Mouse (Mus musculus): ENCODE measurements around the gene Nav1. TPM values are rescaled to one million over a fixed set of nuclear protein-coding genes. Genes with fewer than 3 reads are reported as not detected.

The Nav1 gene
- polyA plus RNA-seq, 1 experiment from 2014 or later = 3.9 TPM

DNA sequence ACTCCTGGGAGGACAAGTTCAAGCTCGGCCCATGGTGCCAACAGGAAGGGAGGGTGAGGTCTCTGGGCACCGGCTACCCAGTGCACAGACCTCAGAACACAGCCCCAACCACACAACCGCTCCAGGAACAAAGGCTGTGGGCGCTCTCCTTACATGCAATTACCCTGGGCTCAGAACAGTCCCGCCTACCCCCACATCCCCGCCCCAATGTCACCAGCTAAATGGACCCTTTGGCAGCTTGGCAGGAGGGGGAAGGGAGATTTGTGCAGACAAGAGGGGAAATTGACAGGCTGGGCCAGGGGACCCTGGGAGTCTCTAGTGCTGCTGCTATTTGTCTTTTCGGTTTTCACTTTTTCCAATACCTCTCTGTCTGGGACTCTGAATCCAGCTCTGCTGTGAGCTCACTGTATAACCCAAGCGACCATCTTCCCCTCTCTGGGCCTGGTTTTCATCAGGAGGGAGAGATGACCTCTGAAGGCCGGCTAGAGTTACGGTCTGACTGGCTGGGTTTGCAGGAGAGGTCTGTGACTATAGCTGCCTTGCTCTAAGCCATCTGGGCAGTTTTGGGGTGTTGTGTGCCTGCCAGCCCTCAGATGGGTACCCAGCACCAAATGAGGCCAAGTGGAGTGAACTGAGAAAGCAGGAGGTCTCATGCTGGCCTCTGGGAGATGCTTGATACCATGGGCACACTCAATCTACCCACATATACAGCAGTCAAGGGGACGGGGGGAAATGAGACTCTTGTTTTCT lies 3.8 kb downstream of the Nav1 start:
- no peak overlapping the region for H3K27ac ChIP-seq (replicated peaks)
- no peak overlapping the region for H3K9ac ChIP-seq (ENCODE audit: low read length)
- H3K4me3 ChIP-seq (ENCODE audit: low read depth, low read length) = no peak overlapping the region
- no peaks in the 10 kb centered on the region for H3K4me1 ChIP-seq (replicated peaks; ENCODE audit: control insufficient read depth, insufficient read depth)
- no peaks in the 10 kb centered on the region for H3K36me3 ChIP-seq (ENCODE audit: control insufficient read depth, insufficient read depth, low read length)
- no peak for ATAC-seq (ENCODE audit: low FRiP score, low TSS enrichment)
- 49% methylated on average over 11 of the region's 11 CpGs for WGBS
- H3K4me2 ChIP-seq (replicated peaks; ENCODE audit: low read depth) = no peak overlapping the region
- no peaks in the 10 kb centered on the region for H3K27me3 ChIP-seq (ENCODE audit: control insufficient read depth, insufficient read depth, low read length)
- no peak for DNase-seq (ENCODE audit: low spot score)
- no peak for TF ChIP-seq EP300 (optimal IDR thresholded peaks at IDR 0.05)
- TF ChIP-seq CTCF (IDR thresholded peaks at IDR 0.05; ENCODE audit: low read depth) = no peak
- H3K9me3 ChIP-seq (ENCODE audit: control insufficient read depth, low read length) = no peaks in the 10 kb centered on the region

DNA sequence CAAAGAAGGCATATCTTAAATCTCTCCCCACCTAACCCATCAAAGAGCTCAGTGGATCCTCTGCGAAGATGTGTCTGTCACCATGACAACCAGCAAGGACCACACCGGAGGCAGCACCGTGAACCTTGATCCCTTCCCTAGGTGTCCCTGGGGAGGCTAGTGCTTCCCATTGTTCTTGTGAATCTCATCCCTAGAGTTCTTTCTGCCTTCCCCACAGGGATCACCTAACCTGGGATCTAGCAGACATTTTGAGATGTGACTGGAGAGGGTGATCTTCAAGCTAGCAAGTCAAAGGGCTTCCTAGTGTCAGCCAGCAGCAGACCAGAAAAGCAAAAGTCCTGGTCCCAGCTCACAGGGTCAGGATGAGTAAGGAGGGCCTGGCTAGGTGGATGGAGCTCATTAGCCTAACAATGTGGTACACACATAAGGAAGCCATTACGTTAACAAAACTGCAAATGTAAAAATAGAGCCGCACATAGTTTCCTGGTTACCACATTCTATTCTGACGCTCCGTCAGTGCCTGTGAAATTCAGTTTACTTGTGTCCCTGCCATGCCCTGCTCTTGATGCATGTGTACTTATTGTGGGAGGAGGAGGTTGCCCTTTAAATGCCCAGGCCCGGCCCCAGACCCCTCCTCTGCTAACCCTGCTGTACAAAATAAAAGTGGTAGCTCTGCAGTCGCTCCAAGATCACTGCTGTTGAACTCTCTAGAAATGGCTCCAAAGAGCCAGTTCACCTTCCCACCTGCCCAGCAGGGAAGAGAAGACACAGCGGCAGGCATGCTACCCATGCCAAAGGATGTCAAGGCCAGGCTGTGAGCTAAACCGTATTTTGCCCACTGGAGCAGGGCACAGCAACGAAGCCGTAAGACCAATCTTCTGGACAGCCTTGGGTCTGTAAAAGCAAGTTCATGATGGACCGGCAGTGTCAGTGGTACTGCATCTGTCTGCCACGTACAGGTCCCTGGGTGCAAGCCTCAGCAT lies 6.8 kb downstream of the Nav1 start:
- no peak overlapping the region for H3K9ac ChIP-seq (ENCODE audit: low read length)
- TF ChIP-seq EP300 (optimal IDR thresholded peaks at IDR 0.05) (no peak), CTCF (IDR thresholded peaks at IDR 0.05; ENCODE audit: low read depth) (no peak)
- DNase-seq (ENCODE audit: low spot score) (no peak), ATAC-seq (ENCODE audit: low FRiP score, low TSS enrichment) (no peak)
- H3K27me3 ChIP-seq (ENCODE audit: control insufficient read depth, insufficient read depth, low read length) = no peaks in the 10 kb centered on the region
- no peak overlapping the region for H3K4me3 ChIP-seq (ENCODE audit: low read depth, low read length)
- 60% methylated on average over 15 of the region's 15 CpGs for WGBS
- no peak overlapping the region for H3K27ac ChIP-seq (replicated peaks)
- no peaks in the 10 kb centered on the region for H3K36me3 ChIP-seq (ENCODE audit: control insufficient read depth, insufficient read depth, low read length)
- no peaks in the 10 kb centered on the region for H3K9me3 ChIP-seq (ENCODE audit: control insufficient read depth, low read length)
- no peak overlapping the region for H3K4me2 ChIP-seq (replicated peaks; ENCODE audit: low read depth)
- no peaks in the 10 kb centered on the region for H3K4me1 ChIP-seq (replicated peaks; ENCODE audit: control insufficient read depth, insufficient read depth)

DNA sequence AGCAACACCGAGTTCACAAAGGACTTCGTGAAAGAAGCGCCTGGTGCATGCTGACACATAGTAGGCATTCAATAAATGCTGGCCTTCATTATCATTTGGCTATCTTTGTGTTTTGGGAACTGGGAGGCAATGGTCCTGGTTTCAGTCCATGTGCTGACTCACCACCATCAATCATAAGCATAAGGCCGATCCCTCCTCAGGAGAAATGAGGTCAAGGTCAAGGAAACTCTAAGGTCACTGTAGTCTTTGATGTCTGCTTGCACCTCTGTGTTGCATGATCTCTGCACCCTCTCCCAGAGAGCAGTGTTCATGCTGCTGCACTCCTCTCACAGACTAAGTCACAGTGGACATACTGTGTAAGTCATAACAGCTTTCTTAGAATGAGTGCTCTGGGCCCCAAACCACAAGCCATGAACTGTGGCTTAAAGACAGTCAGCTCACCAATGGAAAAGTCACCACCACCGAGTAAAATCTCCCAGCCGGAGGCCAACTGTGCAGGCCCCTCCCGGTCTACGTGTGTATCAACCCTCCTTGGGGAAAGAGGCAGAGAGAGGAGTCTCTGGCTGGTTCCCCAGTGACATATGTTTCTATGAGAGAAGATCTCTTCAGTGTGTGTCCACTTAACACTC lies 8.7 kb downstream of the Nav1 start:
- H3K9me3 ChIP-seq (ENCODE audit: control insufficient read depth, low read length) = no peaks in the 10 kb centered on the region
- TF ChIP-seq CTCF (IDR thresholded peaks at IDR 0.05; ENCODE audit: low read depth) = no peak
- TF ChIP-seq EP300 (optimal IDR thresholded peaks at IDR 0.05) = no peak
- no peak overlapping the region for H3K27ac ChIP-seq (replicated peaks)
- H3K36me3 ChIP-seq (ENCODE audit: control insufficient read depth, insufficient read depth, low read length) = no peaks in the 10 kb centered on the region
- 76% methylated on average over 8 of the region's 8 CpGs for WGBS
- no peaks in the 10 kb centered on the region for H3K27me3 ChIP-seq (ENCODE audit: control insufficient read depth, insufficient read depth, low read length)
- H3K4me2 ChIP-seq (replicated peaks; ENCODE audit: low read depth) = no peak overlapping the region
- no peak overlapping the region for H3K9ac ChIP-seq (ENCODE audit: low read length)
- ATAC-seq (ENCODE audit: low FRiP score, low TSS enrichment) (no peak), DNase-seq (ENCODE audit: low spot score) (no peak)
- no peak overlapping the region for H3K4me3 ChIP-seq (ENCODE audit: low read depth, low read length)
- no peaks in the 10 kb centered on the region for H3K4me1 ChIP-seq (replicated peaks; ENCODE audit: control insufficient read depth, insufficient read depth)

DNA sequence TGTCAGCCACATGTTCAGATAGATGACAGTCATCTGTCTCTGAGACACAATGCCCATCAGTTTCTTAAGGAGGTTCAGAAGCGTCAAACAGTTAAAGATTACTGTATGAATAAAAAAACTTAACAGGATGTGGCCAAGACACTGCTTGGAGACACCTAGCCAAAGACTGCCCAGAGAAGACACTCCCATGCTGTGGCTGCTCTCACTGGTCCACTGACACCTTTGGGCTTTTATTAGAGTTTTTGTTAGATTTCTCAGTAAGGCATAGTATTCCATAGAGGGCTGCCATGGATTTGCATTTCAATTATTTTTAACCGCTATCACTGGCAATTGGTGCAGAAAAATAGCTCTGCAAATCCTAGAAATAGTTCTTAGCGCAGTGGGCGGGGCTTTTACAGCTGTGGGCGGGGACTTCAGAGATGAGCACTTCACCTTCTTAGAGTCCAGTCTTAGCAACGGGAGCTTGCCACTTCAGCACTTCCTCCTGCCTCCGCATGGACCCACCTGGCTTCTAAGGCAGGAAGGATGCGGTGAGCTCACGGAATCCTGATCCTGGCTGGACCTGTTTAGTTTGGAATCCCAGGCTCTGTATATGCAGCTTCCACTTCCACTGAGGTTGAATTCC lies 12.7 kb downstream of the Nav1 start:
- no peak overlapping the region for H3K4me3 ChIP-seq (ENCODE audit: low read depth, low read length)
- ATAC-seq (ENCODE audit: low FRiP score, low TSS enrichment) (no peak), DNase-seq (ENCODE audit: low spot score) (no peak)
- no peaks in the 10 kb centered on the region for H3K4me1 ChIP-seq (replicated peaks; ENCODE audit: control insufficient read depth, insufficient read depth)
- H3K27me3 ChIP-seq (ENCODE audit: control insufficient read depth, insufficient read depth, low read length) = no peaks in the 10 kb centered on the region
- 47% methylated on average over 9 of the region's 9 CpGs for WGBS
- H3K4me2 ChIP-seq (replicated peaks; ENCODE audit: low read depth) = no peak overlapping the region
- no peaks in the 10 kb centered on the region for H3K36me3 ChIP-seq (ENCODE audit: control insufficient read depth, insufficient read depth, low read length)
- no peaks in the 10 kb centered on the region for H3K9me3 ChIP-seq (ENCODE audit: control insufficient read depth, low read length)
- no peak overlapping the region for H3K27ac ChIP-seq (replicated peaks)
- no peak overlapping the region for H3K9ac ChIP-seq (ENCODE audit: low read length)
- TF ChIP-seq EP300 (optimal IDR thresholded peaks at IDR 0.05) (no peak), CTCF (IDR thresholded peaks at IDR 0.05; ENCODE audit: low read depth) (no peak)

DNA sequence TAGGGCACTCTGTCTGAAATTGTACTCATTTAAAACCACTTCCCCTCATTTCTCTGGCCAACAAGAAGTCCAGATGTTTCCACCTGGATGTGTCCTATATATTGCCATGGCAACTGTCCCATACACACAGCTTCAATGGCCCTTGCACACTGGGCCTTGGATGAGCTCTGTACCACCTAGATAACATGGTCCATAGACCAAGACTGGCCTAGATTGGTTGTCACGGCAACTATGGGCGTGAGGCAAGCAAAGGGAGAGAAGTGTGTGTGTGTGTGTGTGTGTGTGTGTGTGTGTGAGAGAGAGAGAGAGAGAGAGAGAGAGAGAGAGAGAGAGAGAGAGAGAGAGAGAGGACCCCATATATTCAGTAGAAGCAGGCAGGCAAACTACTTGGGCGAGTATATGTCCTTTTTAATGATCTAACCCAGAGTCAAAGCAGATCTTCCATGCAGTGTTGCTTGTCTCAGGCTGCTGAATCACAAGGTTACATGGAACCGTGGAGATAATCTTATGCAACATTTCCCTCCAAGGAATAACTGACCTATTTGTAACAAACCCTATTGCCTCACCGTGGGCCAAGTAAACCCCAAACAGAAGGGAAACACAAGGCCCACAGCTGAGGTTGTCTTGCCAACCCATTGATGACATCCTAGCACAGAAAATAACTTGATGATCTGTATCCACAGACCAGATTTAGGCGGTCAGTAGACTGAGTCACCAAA lies 13.4 kb downstream of the Nav1 start:
- no peaks in the 10 kb centered on the region for H3K4me1 ChIP-seq (replicated peaks; ENCODE audit: control insufficient read depth, insufficient read depth)
- TF ChIP-seq EP300 (optimal IDR thresholded peaks at IDR 0.05) (no peak), CTCF (IDR thresholded peaks at IDR 0.05; ENCODE audit: low read depth) (no peak)
- no peaks in the 10 kb centered on the region for H3K27me3 ChIP-seq (ENCODE audit: control insufficient read depth, insufficient read depth, low read length)
- no peak overlapping the region for H3K4me2 ChIP-seq (replicated peaks; ENCODE audit: low read depth)
- DNase-seq (ENCODE audit: low spot score) (no peak), ATAC-seq (ENCODE audit: low FRiP score, low TSS enrichment) (no peak)
- H3K27ac ChIP-seq (replicated peaks) = no peak overlapping the region
- H3K9me3 ChIP-seq (ENCODE audit: control insufficient read depth, low read length) = no peaks in the 10 kb centered on the region
- no peak overlapping the region for H3K4me3 ChIP-seq (ENCODE audit: low read depth, low read length)
- H3K9ac ChIP-seq (ENCODE audit: low read length) = no peak overlapping the region
- H3K36me3 ChIP-seq (ENCODE audit: control insufficient read depth, insufficient read depth, low read length) = no peaks in the 10 kb centered on the region
- 80% methylated on average over 6 of the region's 6 CpGs for WGBS

Data from stomach, postnatal 0 days (tissue).